Mouse (Mus musculus): Measurements from ENCODE around the gene Olfr331. TPM values are rescaled to one million over a fixed set of nuclear protein-coding genes. Genes with fewer than 3 reads are reported as not detected.

Gene Olfr331
- polyA plus RNA-seq, 1 experiment: not detected

GRCm38 (mm10) chr11:58452759-58453158 lies 49.6 kb downstream of the Olfr331 start, which contains the start of gene Lypd9:
Gene Lypd9, minus strand, starts transcription at chr11:58452923.
- peaks cover 7% of the 10 kb centered on the region for H3K27me3 ChIP-seq (replicated peaks)
- TF ChIP-seq FLI1 (IDR thresholded peaks at IDR 0.05; ENCODE audit: low read length) (no peak), GATA1 (IDR thresholded peaks at IDR 0.05; ENCODE audit: borderline replicate concordance, low read length) (no peak)
- peaks cover 7% of the 10 kb centered on the region for H3K9me3 ChIP-seq
- no peaks in the 10 kb centered on the region for H3K4me1 ChIP-seq
- H3K36me3 ChIP-seq (replicated peaks; ENCODE audit: low read length): no peaks in the 10 kb centered on the region
- H3K4me3 ChIP-seq (replicated peaks): no peak within 1 kb of the TSS

Other genes starting within 250 kb of the Olfr331 start
- 0.19 TPM in 1 of 2 replicates, not detected in the other for gene 4930438A08Rik, start 227.8 kb downstream of the Olfr331 start, polyA plus RNA-seq (2012; ENCODE audit: insufficient read depth, low replicate concordance)
- gene Zfp692, start 195.5 kb downstream of the Olfr331 start, polyA plus RNA-seq (2012; ENCODE audit: insufficient read depth, low replicate concordance): 7.7 and 14.6 TPM in 2 replicates
- gene Zfp672, start 172.2 kb downstream of the Olfr331 start, polyA plus RNA-seq (2012; ENCODE audit: insufficient read depth, low replicate concordance): 11.6 and 18.5 TPM in 2 replicates
- 2.9 and 15.9 TPM in 2 replicates for gene Sh3bp5l, start 171.8 kb downstream of the Olfr331 start, polyA plus RNA-seq (2012; ENCODE audit: insufficient read depth, low replicate concordance)
- gene Lypd8, start 123.5 kb downstream of the Olfr331 start, polyA plus RNA-seq (2012; ENCODE audit: insufficient read depth, low replicate concordance): not detected in 2 replicates
- gene 1810065E05Rik, start 81.5 kb downstream of the Olfr331 start, polyA plus RNA-seq (2012; ENCODE audit: insufficient read depth, low replicate concordance): not detected in 2 replicates
- not detected in 2 replicates for gene Gm12253, start 70.0 kb downstream of the Olfr331 start, polyA plus RNA-seq (2012; ENCODE audit: insufficient read depth, low replicate concordance)
- not detected in 2 replicates for gene Lypd9, start 49.6 kb downstream of the Olfr331 start, polyA plus RNA-seq (2012; ENCODE audit: insufficient read depth, low replicate concordance)
- not detected in 2 replicates for gene Olfr30, start 40.3 kb downstream of the Olfr331 start, polyA plus RNA-seq (2012; ENCODE audit: insufficient read depth, low replicate concordance)
- not detected in 2 replicates for gene Olfr332, start 10.0 kb downstream of the Olfr331 start, polyA plus RNA-seq (2012; ENCODE audit: insufficient read depth, low replicate concordance)
- not detected in 2 replicates for gene Olfr330, start 32.3 kb upstream of the Olfr331 start, polyA plus RNA-seq (2012; ENCODE audit: insufficient read depth, low replicate concordance)
- not detected in 2 replicates for gene Olfr329-ps, start 43.9 kb upstream of the Olfr331 start, polyA plus RNA-seq (2012; ENCODE audit: insufficient read depth, low replicate concordance)
- gene Olfr328, start 53.1 kb upstream of the Olfr331 start, polyA plus RNA-seq (2012; ENCODE audit: insufficient read depth, low replicate concordance): 0.44 TPM in 1 of 2 replicates, not detected in the other
- not detected in 2 replicates for gene Olfr224, start 68.0 kb upstream of the Olfr331 start, polyA plus RNA-seq (2012; ENCODE audit: insufficient read depth, low replicate concordance)
- gene Olfr325, start 75.2 kb upstream of the Olfr331 start, polyA plus RNA-seq (2012; ENCODE audit: insufficient read depth, low replicate concordance): not detected in 2 replicates
- gene Olfr324, start 92.5 kb upstream of the Olfr331 start, polyA plus RNA-seq (2012; ENCODE audit: insufficient read depth, low replicate concordance): not detected in 2 replicates
- gene 2210407C18Rik, start 113.5 kb upstream of the Olfr331 start, polyA plus RNA-seq (2012; ENCODE audit: insufficient read depth, low replicate concordance): not detected in 2 replicates
- gene Olfr323, start 127.9 kb upstream of the Olfr331 start, polyA plus RNA-seq (2012; ENCODE audit: insufficient read depth, low replicate concordance): not detected in 2 replicates
- 7.9 and 18.0 TPM in 2 replicates for gene Trim58, start 137.9 kb upstream of the Olfr331 start, polyA plus RNA-seq (2012; ENCODE audit: insufficient read depth, low replicate concordance)
- gene Olfr322, start 156.2 kb upstream of the Olfr331 start, polyA plus RNA-seq (2012; ENCODE audit: insufficient read depth, low replicate concordance): not detected in 2 replicates
- gene Olfr320, start 178.5 kb upstream of the Olfr331 start, polyA plus RNA-seq (2012; ENCODE audit: insufficient read depth, low replicate concordance): not detected in 2 replicates
- gene Olfr319, start 196.6 kb upstream of the Olfr331 start, polyA plus RNA-seq (2012; ENCODE audit: insufficient read depth, low replicate concordance): not detected in 2 replicates
- gene Olfr318, start 221.4 kb upstream of the Olfr331 start, polyA plus RNA-seq (2012; ENCODE audit: insufficient read depth, low replicate concordance): not detected in 2 replicates
- not detected in 2 replicates for gene Olfr317, start 236.6 kb upstream of the Olfr331 start, polyA plus RNA-seq (2012; ENCODE audit: insufficient read depth, low replicate concordance)

Measured in megakaryocyte, embryonic 14.5 days (primary cell).